Mouse (Mus musculus) liver, embryonic 13.5 days (tissue): ENCODE results near the gene B4galt1. TPM values are rescaled to one million over a fixed set of nuclear protein-coding genes. Genes with fewer than 3 reads are reported as not detected.

Experiments
- ATAC-seq: fragments of 200-750 bp; cut with Nextera tagmentation; 2 replicates; pipeline ENCODE4 v1.8.0; 2017; ENCODE audit warnings: low read depth, mild to moderate bottlenecking, moderate number of reproducible peaks, moderate library complexity
- DNase-seq: peaks from one replicate; pipeline ENCODE4 v3.0.0; 2022
- H3K27ac ChIP-seq: fragments of 300-500 bp; sonication (generic); 2 replicates; pipeline ENCODE4 v1.5.1; 2015; ENCODE audit warnings: moderate library complexity, mild to moderate bottlenecking, inconsistent platforms
- H3K27me3 ChIP-seq: fragments of 300-500 bp; sonication (generic); 2 replicates; pipeline ENCODE4 v1.6.1; 2015; ENCODE audit warnings: mild to moderate bottlenecking, inconsistent platforms
- H3K36me3 ChIP-seq: fragments of 300-500 bp; sonication (generic); 2 replicates; pipeline ENCODE4 v1.6.1; 2015; ENCODE audit warnings: mild to moderate bottlenecking, inconsistent platforms
- H3K4me1 ChIP-seq: fragments of 300-500 bp; sonication (generic); replicated peaks from 2 replicates; pipeline ENCODE4 v1.6.1; 2015; ENCODE audit warnings: inconsistent platforms
- H3K4me2 ChIP-seq: fragments of 300-500 bp; sonication (generic); 2 replicates; pipeline ENCODE4 v1.6.1; 2015; ENCODE audit warnings: inconsistent platforms, mild to moderate bottlenecking, moderate library complexity
- H3K4me3 ChIP-seq: fragments of 300-500 bp; sonication (generic); replicated peaks from 2 replicates; pipeline ENCODE4 v1.5.1; 2015; ENCODE audit warnings: mild to moderate bottlenecking, inconsistent platforms
- H3K9ac ChIP-seq: fragments of 300-500 bp; sonication (generic); 2 replicates; pipeline ENCODE4 v1.6.1; 2015; ENCODE audit warnings: mild to moderate bottlenecking, inconsistent platforms
- H3K9me3 ChIP-seq: fragments of 300-500 bp; sonication (generic); replicated peaks from 2 replicates; pipeline ENCODE4 v1.6.1; 2016; ENCODE audit warnings: inconsistent platforms
- WGBS: fragments of 180-500 bp; shearing (Covaris S2); methylation state at CpG from one replicate; pipeline ENCODE4 v1.1.7; 2015; ENCODE audit not compliant: insufficient replicate concordance; 5-methylcytosine and 5-hydroxymethylcytosine counted together
- microRNA-seq: library from miRNA; unstranded; fragments of <30 nt; microRNA quantifications from one replicate; pipeline ENCODE4, GENCODE M21; 2016
- polyA plus RNA-seq: library from polyadenylated mRNA; unstranded; fragments of >200 nt; fragmentation: Nextera tagmentation; extraction: Ambion mirVana; gene quantifications from 2 replicates; pipeline ENCODE4 v1.2.1, GENCODE M21; 2015

B4galt1 gene
- polyA plus RNA-seq, 1 experiment from 2014 or later = 29.9 TPM

- WGBS = 12% methylated on average over 12 of the region's 12 CpGs
- H3K4me3 ChIP-seq = peak overlapping the region; percentile 23; the same call in 1 of the 2 replicates
- no peaks in the 10 kb centered on the region for H3K9me3 ChIP-seq
- H3K36me3 ChIP-seq = no peaks in the 10 kb centered on the region
- H3K27me3 ChIP-seq = no peaks in the 10 kb centered on the region
- DNase-seq = peak; percentile 63
- peaks cover 50% of the 10 kb centered on the region for H3K4me1 ChIP-seq
- no peak for ATAC-seq
- peak overlapping the region; percentile 52 for H3K4me2 ChIP-seq
- no peak overlapping the region for H3K9ac ChIP-seq
- no peak overlapping the region for H3K27ac ChIP-seq
These were observed 79.2 kb downstream of the B4galt1 start for GRCm38 (mm10) chr4:40774279-40775259.

GRCm38 (mm10) chr4:40759876-40760275, 93.9 kb downstream of the B4galt1 start:
- Histone ChIP-seq H3K4me3 (no peak overlapping the region), H3K9me3 (no peaks in the 10 kb centered on the region), H3K36me3 (peaks cover 8% of the 10 kb centered on the region), H3K9ac (no peak overlapping the region), H3K27me3 (peaks cover 4% of the 10 kb centered on the region; the same call in 1 of the 2 replicates), H3K4me1 (peaks cover 14% of the 10 kb centered on the region), H3K4me2 (no peak overlapping the region), H3K27ac (no peak overlapping the region)
- WGBS = 38% methylated on average over 5 of the region's 5 CpGs
- no peak for ATAC-seq
- no peak for DNase-seq

GRCm38 (mm10) chr4:40757780-40758420, 95.9 kb downstream of the B4galt1 start, which contains the start of gene Smu1:
Gene Smu1, minus strand, starts transcription at chr4:40757923.
- peak; percentile 95 for DNase-seq
- peak within 1 kb of the TSS; percentile 91 for H3K9ac ChIP-seq
- no peaks in the 10 kb centered on the region; the same call in 1 of the 2 replicates for H3K27me3 ChIP-seq
- peaks cover 28% of the 10 kb centered on the region for H3K36me3 ChIP-seq
- peak; percentile 95 for ATAC-seq
- H3K4me2 ChIP-seq = peak within 1 kb of the TSS; percentile 82
- H3K27ac ChIP-seq = peak within 1 kb of the TSS; percentile 84
- peak within 1 kb of the TSS; percentile 99 for H3K4me3 ChIP-seq
- H3K9me3 ChIP-seq = no peaks in the 10 kb centered on the region
- H3K4me1 ChIP-seq = peaks cover 14% of the 10 kb centered on the region
- under 1% methylated on average over 40 of the region's 40 CpGs for WGBS

- under 1% methylated on average over 39 of the region's 39 CpGs for WGBS
- DNase-seq (peak; percentile 31), ATAC-seq (peak; percentile 75)
- peak overlapping the region; percentile 82 for H3K4me2 ChIP-seq
- H3K9ac ChIP-seq = peak overlapping the region; percentile 91
- H3K27me3 ChIP-seq = no peaks in the 10 kb centered on the region
- H3K9me3 ChIP-seq = no peaks in the 10 kb centered on the region
- peak overlapping the region; percentile 84 for H3K27ac ChIP-seq
- H3K4me3 ChIP-seq = peak overlapping the region; percentile 99
- H3K4me1 ChIP-seq = peaks cover 14% of the 10 kb centered on the region
- H3K36me3 ChIP-seq = peaks cover 33% of the 10 kb centered on the region
These were observed 96.5 kb downstream of the B4galt1 start for GRCm38 (mm10) chr4:40757157-40757779.

Small RNA genes lying within 50 kb of the gene (microRNA-seq; reads per million reads assigned to microRNA genes)
- gene Gm24112 (not detected), gene Gm25931 (not detected), gene Mir5123 (not detected)

Other genes with a start within 250 kb of the B4galt1 start
- gene Aptx, start 150.8 kb downstream of the B4galt1 start, polyA plus RNA-seq = 11.8 and 13.1 TPM in 2 replicates
- gene Dnaja1, start 131.9 kb downstream of the B4galt1 start, polyA plus RNA-seq = 198 and 259 TPM in 2 replicates
- 96.1 and 106 TPM in 2 replicates for gene Smu1, start 96.1 kb downstream of the B4galt1 start, polyA plus RNA-seq
- gene Spink4, start 66.0 kb upstream of the B4galt1 start, polyA plus RNA-seq = 0.39 and 0.44 TPM in 2 replicates
- 145 and 166 TPM in 2 replicates for gene Bag1, start 94.3 kb upstream of the B4galt1 start, polyA plus RNA-seq
- 48.7 and 57.4 TPM in 2 replicates for gene Chmp5, start 94.4 kb upstream of the B4galt1 start, polyA plus RNA-seq
- 32.8 and 40.5 TPM in 2 replicates for gene Nfx1, start 116.9 kb upstream of the B4galt1 start, polyA plus RNA-seq
- gene Aqp7, start 194.1 kb upstream of the B4galt1 start, polyA plus RNA-seq = 1.2 and 1.4 TPM in 2 replicates
- 13.8 and 14.7 TPM in 2 replicates for gene Aqp3, start 244.2 kb upstream of the B4galt1 start, polyA plus RNA-seq